Mouse (Mus musculus): ENCODE results near the gene Rfx3. TPM values are rescaled to one million over a fixed set of nuclear protein-coding genes. Genes with fewer than 3 reads are reported as not detected.

Gene Rfx3
- 21.4 TPM for polyA plus RNA-seq (2014; fragmentation: Illumina TruSeq; extraction: RNeasy Lipid Tissue Mini Kit (QIAGEN cat#74804))

GRCm38 (mm10) chr19:28010471-28011395 lies at the start of gene Rfx3:
TSS of gene Rfx3 (minus strand) at chr19:28011166.

Measured in ovary, adult 10 weeks (tissue).